Mouse (Mus musculus) gastrocnemius, postnatal 14 days (tissue): ENCODE data around the gene Olfr403. TPM values are rescaled to one million over a fixed set of nuclear protein-coding genes. Genes with fewer than 3 reads are reported as not detected.
"Not testable (repeated sequence)": the region's sequence is repeated elsewhere in the genome, so short reads cannot be mapped to it uniquely, and the experiment has no call there.

Source experiments
- DNase-seq: peaks from one replicate; pipeline ENCODE4 v3.0.0; 2021; ENCODE audit warnings: mixed read lengths
- intact Hi-C: fragments of 180-260 bp; cut with DNase I; formaldehyde crosslinking; loops from one replicate; pipeline ENCODE4 v1.15.1; 2025; ENCODE audit warnings: low total_unique reads
- long read RNA-seq, 2 experiments: library from polyadenylated mRNA; stranded (forward); transcript quantifications; one replicate each; pipeline ENCODE4 v2.0.0; 2021
- total RNA-seq, 2 experiments: library from RNA; stranded (reverse); gene quantifications; 2 replicates each; pipeline ENCODE4 v1.2.3; 2021

The Olfr403 gene
- total RNA-seq, result not detected
- long read RNA-seq, experiment 1, result 0 reads
- long read RNA-seq, experiment 2, result 0 reads

DNA sequence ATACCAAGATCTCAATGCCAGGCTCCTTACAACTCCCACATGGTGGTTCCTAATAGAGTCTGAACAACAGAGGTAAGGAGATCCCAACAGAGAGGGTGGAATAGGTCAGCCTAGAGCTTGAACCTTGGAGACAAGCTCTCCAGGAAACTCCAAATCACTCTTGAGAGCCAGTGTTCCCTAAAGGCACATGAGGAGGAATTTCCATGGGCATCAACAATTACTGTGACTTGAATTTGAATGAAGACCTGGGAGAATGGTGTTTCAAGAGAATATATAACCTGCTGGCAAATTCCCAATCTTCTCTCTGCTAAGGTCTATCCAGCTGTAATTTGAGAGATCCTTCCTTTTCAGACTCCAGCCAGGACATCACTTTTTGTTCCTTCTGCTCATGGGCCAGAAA lies at the start of gene Olfr403:
Gene Olfr403, plus strand, starts transcription at position 301 of the 400 bp plus-strand sequence.
- intact Hi-C loops, result no loop called here
- DNase-seq, result no peak

DNA sequence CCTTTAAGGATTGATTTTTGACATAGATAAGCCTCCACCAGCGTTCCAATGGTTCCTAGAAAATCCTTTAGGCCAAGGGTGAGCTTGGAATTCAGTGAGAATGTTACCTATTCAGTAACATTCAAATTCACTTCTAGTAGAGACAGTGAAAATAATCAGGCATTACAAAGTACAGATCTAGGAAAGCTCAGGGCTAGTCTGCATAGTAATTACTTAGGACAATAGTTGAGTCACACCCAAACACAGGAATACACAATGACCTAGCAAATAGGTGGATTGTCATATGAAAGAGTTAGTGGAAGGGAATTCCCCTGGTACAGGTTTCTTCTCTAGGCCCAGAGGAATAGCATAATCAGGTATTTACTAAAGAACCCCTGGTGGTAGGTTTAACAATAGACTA lies 46.0 kb upstream of the Olfr403 start:
- DNase-seq, intact Hi-C loops: not testable (repeated sequence)

DNA sequence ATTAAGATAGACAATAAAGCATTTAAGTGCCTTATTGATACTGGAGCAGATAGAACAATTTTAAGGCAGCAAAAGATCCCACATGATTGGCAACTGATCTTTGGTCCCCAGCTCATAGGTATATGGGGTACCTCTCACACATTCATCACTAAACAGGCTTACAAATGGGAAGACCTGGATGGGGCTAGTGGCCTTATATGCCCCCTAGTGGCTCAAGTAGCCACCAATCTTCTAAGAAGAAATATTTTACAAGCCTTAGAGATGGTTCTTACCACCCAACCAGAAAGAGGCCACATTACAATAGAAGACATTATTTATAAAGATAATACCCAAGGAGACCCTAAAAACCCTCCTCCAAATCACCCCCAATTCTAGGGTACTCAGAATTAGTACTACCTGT lies 40.2 kb upstream of the Olfr403 start:
- intact Hi-C loops, result no loop called here
- no peak for DNase-seq

DNA sequence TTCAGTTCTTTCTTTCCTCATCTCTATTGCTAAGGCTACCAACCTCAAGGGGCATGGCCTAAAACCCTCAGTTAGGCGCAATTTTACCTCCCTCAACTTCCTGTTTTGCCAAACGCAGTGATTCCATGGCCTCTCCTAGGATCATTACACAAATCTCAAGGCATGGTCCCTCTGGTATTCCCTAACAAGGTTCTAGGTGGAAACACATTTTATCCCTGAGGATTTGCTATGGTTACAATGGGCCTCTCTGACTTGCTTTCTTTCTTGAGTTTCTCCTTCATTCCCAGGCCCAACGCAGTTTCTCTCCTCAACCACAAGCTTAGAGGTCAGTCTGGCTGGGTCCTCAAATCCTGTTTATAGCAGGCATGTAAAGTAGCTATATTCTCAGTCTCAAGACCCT lies 32.8 kb upstream of the Olfr403 start, which contains the start of gene Olfr402:
Gene Olfr402, plus strand, starts transcription at position 301 of the 400 bp plus-strand sequence.
- intact Hi-C loops, result no loop called here

DNA sequence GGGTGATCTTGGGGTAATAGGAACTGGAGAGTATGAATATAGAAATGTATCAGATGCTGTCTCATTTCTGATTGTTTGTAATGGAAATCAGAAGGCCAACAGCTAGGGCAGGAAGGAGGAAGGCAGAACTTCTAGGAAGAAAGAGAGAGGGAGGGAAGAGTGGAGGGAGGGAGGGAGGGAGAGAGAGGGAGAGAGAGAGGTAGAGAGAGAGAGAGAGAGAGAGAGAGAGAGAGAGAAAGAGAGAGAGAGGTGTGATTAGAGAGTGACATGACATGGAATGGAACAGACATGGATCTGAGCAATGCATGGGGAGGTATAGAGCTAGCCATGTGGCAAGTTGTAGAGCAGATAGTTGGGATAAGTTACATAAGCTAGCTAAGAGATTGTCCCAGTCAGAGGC lies 17.3 kb upstream of the Olfr403 start:
- intact Hi-C loops, result no loop called here
- no peak for DNase-seq

More for the DNA sequence above, 32.8 kb upstream of the Olfr403 start, which contains the start of gene Olfr402:
- DNase-seq, result no peak

DNA sequence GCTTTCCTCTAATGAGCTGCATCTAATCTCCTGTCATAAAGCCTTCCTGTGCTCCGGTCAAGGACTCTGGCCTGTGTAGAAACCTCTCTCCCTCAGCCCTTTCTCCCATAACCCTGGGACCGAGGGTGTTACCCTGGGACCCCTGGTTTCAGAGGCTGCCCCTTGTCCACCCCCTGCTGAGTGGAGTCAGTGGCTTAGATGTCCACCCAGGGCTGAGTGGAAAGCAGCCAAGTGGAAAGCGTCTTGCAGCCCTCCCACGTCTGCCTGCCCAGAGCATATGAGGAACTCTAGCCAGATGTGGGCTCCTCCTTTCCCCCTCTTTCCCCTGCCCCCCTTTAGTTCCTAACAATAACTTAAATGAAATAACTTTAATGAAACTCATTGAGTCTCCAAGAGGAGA lies 2.9 kb upstream of the Olfr403 start:
- intact Hi-C loops, result no loop called here
- DNase-seq, result no peak

- intact Hi-C loops, result no loop called here
- no peak for DNase-seq
Measured at GRCm38 (mm10) chr11:74183745-74184144, 2.3 kb upstream of the Olfr403 start.

DNA sequence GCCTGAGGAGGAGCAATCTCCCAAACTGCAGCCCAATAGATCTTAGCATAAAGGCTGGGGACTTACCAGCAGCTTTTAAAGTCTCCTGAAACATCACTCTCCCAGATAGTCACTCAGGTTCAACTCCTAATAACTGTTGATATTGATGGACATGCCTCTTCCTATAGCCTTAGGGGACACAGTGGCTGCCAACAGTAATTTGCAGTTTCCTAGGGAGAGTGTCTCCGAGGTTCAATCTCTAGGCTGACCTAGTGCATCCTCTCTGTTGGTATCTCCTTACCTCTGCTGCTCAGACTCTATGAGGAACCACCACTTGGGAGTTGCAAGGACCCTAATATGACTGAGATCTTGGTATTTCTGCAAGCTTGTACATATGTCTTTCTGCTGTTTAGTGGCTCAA lies 25.2 kb downstream of the Olfr403 start, which contains the start of gene Olfr43:
Gene Olfr43, minus strand, starts transcription at position 101 of the 400 bp plus-strand sequence.
- no peak for DNase-seq
- intact Hi-C loops, result no loop called here

DNA sequence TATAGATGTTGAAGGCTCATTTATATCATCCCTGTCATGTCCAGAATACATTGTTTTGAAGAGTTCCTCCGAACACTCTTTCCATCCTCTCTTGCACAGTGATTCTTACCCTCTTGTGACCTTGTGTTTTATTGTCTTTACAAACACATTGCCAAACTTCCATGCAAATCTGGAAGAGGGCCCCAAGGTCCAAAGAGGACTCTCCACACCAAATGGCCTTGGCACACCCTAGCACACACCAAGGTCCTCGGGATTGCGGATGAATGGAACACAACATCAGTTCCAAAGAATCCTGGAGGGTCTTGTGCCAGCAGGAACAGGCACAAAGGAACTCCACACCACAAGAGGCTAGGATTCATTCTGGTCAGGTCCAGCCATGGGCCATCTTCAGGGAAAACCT lies 55.2 kb downstream of the Olfr403 start:
- DNase-seq, result no peak
- intact Hi-C loops, result no loop called here

Other genes starting within 250 kb of the Olfr403 start
- gene Olfr23, start 249.6 kb upstream of the Olfr403 start, total RNA-seq, result not detected
- not detected for gene Olfr397, start 225.4 kb upstream of the Olfr403 start, total RNA-seq
- gene Olfr398, start 195.8 kb upstream of the Olfr403 start, total RNA-seq, result not detected
- not detected for gene Olfr139, start 129.7 kb upstream of the Olfr403 start, total RNA-seq
- not detected for gene Olfr399, start 129.6 kb upstream of the Olfr403 start, total RNA-seq
- gene Zfp616, start 116.3 kb upstream of the Olfr403 start, total RNA-seq, result not detected
- gene Olfr401, start 72.5 kb upstream of the Olfr403 start, total RNA-seq, result not detected
- not detected for gene Olfr402, start 32.7 kb upstream of the Olfr403 start, total RNA-seq
- not detected for gene Olfr43, start 25.1 kb downstream of the Olfr403 start, total RNA-seq
- not detected for gene Olfr406, start 73.6 kb downstream of the Olfr403 start, total RNA-seq
- not detected for gene Olfr59, start 97.5 kb downstream of the Olfr403 start, total RNA-seq
- gene Olfr410, start 151.8 kb downstream of the Olfr403 start, total RNA-seq, result not detected
- gene Olfr411, start 166.4 kb downstream of the Olfr403 start, total RNA-seq, result not detected
- not detected for gene Olfr412, start 175.8 kb downstream of the Olfr403 start, total RNA-seq